Mouse (Mus musculus): ENCODE results near the gene Dhcr24.

- TF ChIP-seq CTCF (IDR thresholded peaks at IDR 0.05; ENCODE audit: extremely low read depth, insufficient read length, insufficient replicate concordance, low read depth, low read length) (no peak), POLR2A (IDR thresholded peaks at IDR 0.05; ENCODE audit: low read depth, low read length) (no peak)
Measured at GRCm38 (mm10) chr4:106557978-106558377, 2.9 kb upstream of the Dhcr24 start.

Data from small intestine, adult 2 months (tissue).